Mouse (Mus musculus) liver, embryonic 12.5 days (tissue): Measurements from ENCODE around the gene Lrrfip1. TPM values are rescaled to one million over a fixed set of nuclear protein-coding genes. Genes with fewer than 3 reads are reported as not detected.
A peak's percentile ranks its signal among the peaks of the same experiment; 100 is the strongest.

Experiments used
- ATAC-seq: fragments of 200-750 bp; cut with Nextera tagmentation; 2 replicates; pipeline ENCODE4 v1.8.0; 2017; ENCODE audit warnings: moderate number of reproducible peaks, mild to moderate bottlenecking, moderate library complexity
- H3K27ac ChIP-seq: fragments of 300-500 bp; sonication (generic); 2 replicates; pipeline ENCODE4 v1.5.1; 2016; ENCODE audit warnings: mild to moderate bottlenecking
- H3K27me3 ChIP-seq: fragments of 300-500 bp; sonication (generic); replicated peaks from 2 replicates; pipeline ENCODE4 v1.6.1; 2016; ENCODE audit warnings: mild to moderate bottlenecking, moderate library complexity
- H3K36me3 ChIP-seq: fragments of 300-500 bp; sonication (generic); 2 replicates; pipeline ENCODE4 v1.6.1; 2016; ENCODE audit warnings: mild to moderate bottlenecking, moderate library complexity
- H3K4me1 ChIP-seq: fragments of 300-500 bp; sonication (generic); 2 replicates; pipeline ENCODE4 v1.6.1; 2016
- H3K4me2 ChIP-seq: fragments of 300-500 bp; sonication (generic); 2 replicates; pipeline ENCODE4 v1.6.1; 2016; ENCODE audit warnings: mild to moderate bottlenecking, moderate library complexity
- H3K4me3 ChIP-seq: fragments of 300-500 bp; sonication (generic); 2 replicates; pipeline ENCODE4 v1.5.1; 2016; ENCODE audit warnings: mild to moderate bottlenecking, moderate library complexity
- H3K9ac ChIP-seq: fragments of 300-500 bp; sonication (generic); 2 replicates; pipeline ENCODE4 v1.6.1; 2016; ENCODE audit warnings: mild to moderate bottlenecking, moderate library complexity
- H3K9me3 ChIP-seq: fragments of 300-500 bp; sonication (generic); replicated peaks from 2 replicates; pipeline ENCODE4 v1.6.1; 2016; ENCODE audit warnings: mild to moderate bottlenecking, moderate library complexity
- WGBS: fragments of 180-500 bp; shearing (Covaris S2); methylation state at CpG from one replicate; pipeline ENCODE4 v1.1.7; 2016; ENCODE audit not compliant: insufficient replicate concordance; 5-methylcytosine and 5-hydroxymethylcytosine counted together
- polyA plus RNA-seq: library from polyadenylated mRNA; unstranded; fragments of >200 nt; fragmentation: Nextera tagmentation; extraction: Ambion mirVana; gene quantifications from 2 replicates; pipeline ENCODE4 v1.2.1, GENCODE M21; 2016

Lrrfip1 gene
- polyA plus RNA-seq, 1 experiment from 2014 or later, result 18.1 TPM

- WGBS, result 46% methylated on average over 6 of the region's 6 CpGs
- peaks cover 29% of the 10 kb centered on the region for H3K4me1 ChIP-seq
- no peaks in the 10 kb centered on the region for H3K9me3 ChIP-seq
- no peak overlapping the region for H3K4me2 ChIP-seq
- ATAC-seq, result no peak
- no peaks in the 10 kb centered on the region for H3K36me3 ChIP-seq
- H3K9ac ChIP-seq, result no peak overlapping the region
- peaks cover 5% of the 10 kb centered on the region; the same call in 1 of the 2 replicates for H3K27me3 ChIP-seq
- no peak overlapping the region for H3K27ac ChIP-seq
- H3K4me3 ChIP-seq, result no peak overlapping the region
These were observed 50.8 kb downstream of the Lrrfip1 start for GRCm38 (mm10) chr1:91049296-91049695.

GRCm38 (mm10) chr1:91051461-91052094, 53.0 kb downstream of the Lrrfip1 start:
- Histone ChIP-seq H3K9ac (no peak overlapping the region), H3K4me1 (peaks cover 51% of the 10 kb centered on the region), H3K27ac (no peak overlapping the region), H3K9me3 (no peaks in the 10 kb centered on the region), H3K4me3 (no peak overlapping the region), H3K4me2 (peak overlapping the region; percentile 78), H3K27me3 (peaks cover 8% of the 10 kb centered on the region; the same call in 1 of the 2 replicates), H3K36me3 (no peaks in the 10 kb centered on the region)
- WGBS, result 59% methylated on average over 8 of the region's 8 CpGs
- no peak for ATAC-seq

GRCm38 (mm10) chr1:91052747-91053181, 54.2 kb downstream of the Lrrfip1 start:
- peaks cover 63% of the 10 kb centered on the region for H3K4me1 ChIP-seq
- H3K9me3 ChIP-seq, result no peaks in the 10 kb centered on the region
- H3K27me3 ChIP-seq, result peaks cover 8% of the 10 kb centered on the region; the same call in 1 of the 2 replicates
- H3K9ac ChIP-seq, result peak overlapping the region; percentile 65
- peak; percentile 90 for ATAC-seq
- H3K36me3 ChIP-seq, result no peaks in the 10 kb centered on the region
- peak overlapping the region; percentile 61 for H3K4me3 ChIP-seq
- peak overlapping the region; percentile 78 for H3K4me2 ChIP-seq
- 0% methylated on average over 28 of the region's 28 CpGs for WGBS
- peak overlapping the region; percentile 67; the same call in 1 of the 2 replicates for H3K27ac ChIP-seq

GRCm38 (mm10) chr1:91053218-91054073, 54.9 kb downstream of the Lrrfip1 start:
- peak overlapping the region; percentile 67 for H3K27ac ChIP-seq
- H3K27me3 ChIP-seq, result peaks cover 8% of the 10 kb centered on the region; the same call in 1 of the 2 replicates
- no peaks in the 10 kb centered on the region for H3K9me3 ChIP-seq
- H3K9ac ChIP-seq, result peak overlapping the region; percentile 65
- under 1% methylated on average over 33 of the region's 41 CpGs for WGBS
- H3K4me2 ChIP-seq, result peak overlapping the region; percentile 78
- no peaks in the 10 kb centered on the region for H3K36me3 ChIP-seq
- H3K4me1 ChIP-seq, result peaks cover 69% of the 10 kb centered on the region
- ATAC-seq, result peak; percentile 81
- peak overlapping the region; percentile 61 for H3K4me3 ChIP-seq

GRCm38 (mm10) chr1:91054074-91054471, 55.5 kb downstream of the Lrrfip1 start:
- Histone ChIP-seq H3K4me3 (peak overlapping the region; percentile 61), H3K27me3 (peaks cover 8% of the 10 kb centered on the region; the same call in 1 of the 2 replicates), H3K9ac (peak overlapping the region; percentile 65), H3K4me1 (peaks cover 74% of the 10 kb centered on the region), H3K36me3 (no peaks in the 10 kb centered on the region), H3K27ac (peak overlapping the region; percentile 67), H3K4me2 (peak overlapping the region; percentile 78), H3K9me3 (no peaks in the 10 kb centered on the region)
- WGBS, result 18% methylated on average over 10 of the region's 10 CpGs
- ATAC-seq, result no peak

GRCm38 (mm10) chr1:91054815-91055214, 56.3 kb downstream of the Lrrfip1 start:
- Histone ChIP-seq H3K36me3 (no peaks in the 10 kb centered on the region), H3K4me2 (peak overlapping the region; percentile 78), H3K4me3 (peak overlapping the region; percentile 61), H3K27me3 (peaks cover 8% of the 10 kb centered on the region; the same call in 1 of the 2 replicates), H3K9me3 (no peaks in the 10 kb centered on the region), H3K4me1 (peaks cover 82% of the 10 kb centered on the region), H3K9ac (0 out of 2 replicates have a peak overlapping the region, but pooled peaks have one; percentile 22), H3K27ac (0 out of 2 replicates have a peak overlapping the region, but pooled peaks have one; percentile 15)
- ATAC-seq, result no peak
- WGBS, result 37% methylated on average over 3 of the region's 3 CpGs

- H3K36me3 ChIP-seq, result no peaks in the 10 kb centered on the region
These were observed 57.2 kb downstream of the Lrrfip1 start for GRCm38 (mm10) chr1:91055744-91056143.

GRCm38 (mm10) chr1:91056416-91056815, 57.9 kb downstream of the Lrrfip1 start:
- no peaks in the 10 kb centered on the region for H3K9me3 ChIP-seq
- 67% methylated on average over 8 of the region's 8 CpGs for WGBS
- no peak for ATAC-seq
- peaks cover 92% of the 10 kb centered on the region for H3K4me1 ChIP-seq
- H3K27me3 ChIP-seq, result peaks cover 8% of the 10 kb centered on the region; the same call in 1 of the 2 replicates
- H3K4me3 ChIP-seq, result no peak overlapping the region
- no peak overlapping the region for H3K9ac ChIP-seq
- H3K27ac ChIP-seq, result peak overlapping the region; percentile 75
- H3K36me3 ChIP-seq, result no peaks in the 10 kb centered on the region
- H3K4me2 ChIP-seq, result peak overlapping the region; percentile 45

More at GRCm38 (mm10) chr1:91055744-91056143, 57.2 kb downstream of the Lrrfip1 start:
- WGBS, result 56% methylated on average over 9 of the region's 9 CpGs
- Histone ChIP-seq H3K9ac (no peak overlapping the region), H3K4me1 (peaks cover 91% of the 10 kb centered on the region), H3K9me3 (no peaks in the 10 kb centered on the region), H3K4me2 (peak overlapping the region; percentile 78), H3K4me3 (no peak overlapping the region), H3K27me3 (peaks cover 8% of the 10 kb centered on the region; the same call in 1 of the 2 replicates), H3K27ac (no peak overlapping the region)
- no peak for ATAC-seq

- peaks cover 97% of the 10 kb centered on the region for H3K4me1 ChIP-seq
- H3K9ac ChIP-seq, result no peak overlapping the region
- H3K36me3 ChIP-seq, result no peaks in the 10 kb centered on the region
- peak overlapping the region; percentile 75 for H3K27ac ChIP-seq
- peak overlapping the region; percentile 45 for H3K4me2 ChIP-seq
- WGBS, result 39% methylated on average over 18 of the region's 18 CpGs
- no peak for ATAC-seq
- no peaks in the 10 kb centered on the region for H3K9me3 ChIP-seq
- H3K27me3 ChIP-seq, result 0 out of 2 replicates have a peak, but pooled peaks cover 8% of the 10 kb centered on the region
- 0 out of 2 replicates have a peak overlapping the region, but pooled peaks have one; percentile 2 for H3K4me3 ChIP-seq
These were observed 59.0 kb downstream of the Lrrfip1 start for GRCm38 (mm10) chr1:91057311-91058245.

GRCm38 (mm10) chr1:91058251-91058650, 59.7 kb downstream of the Lrrfip1 start:
- ATAC-seq, result no peak
- Histone ChIP-seq H3K36me3 (no peaks in the 10 kb centered on the region), H3K4me3 (no peak overlapping the region), H3K27ac (no peak overlapping the region), H3K27me3 (0 out of 2 replicates have a peak, but pooled peaks cover 8% of the 10 kb centered on the region), H3K4me2 (no peak overlapping the region; the same call in 1 of the 2 replicates), H3K9ac (no peak overlapping the region), H3K4me1 (peaks cover 96% of the 10 kb centered on the region), H3K9me3 (no peaks in the 10 kb centered on the region)
- WGBS, result 64% methylated on average over 6 of the region's 6 CpGs
